Mouse (Mus musculus): ENCODE measurements around the gene Mrtfa. TPM values are rescaled to one million over a fixed set of nuclear protein-coding genes. Genes with fewer than 3 reads are reported as not detected.

Mrtfa gene
- polyA plus RNA-seq, 2 experiments = 3.4 to 4.8 TPM

GRCm38 (mm10) chr15:81219054-81219453, 28.5 kb upstream of the Mrtfa start:
- Histone ChIP-seq H3K4me2 (ENCODE audit: low read depth) (no peak overlapping the region), H3K9me3 (ENCODE audit: control insufficient read depth, low read length) (no peaks in the 10 kb centered on the region), H3K9ac (replicated peaks) (no peak overlapping the region), H3K36me3 (replicated peaks; ENCODE audit: control insufficient read depth, insufficient read depth, low read depth) (no peaks in the 10 kb centered on the region), H3K4me3 (ENCODE audit: insufficient read depth in 1 of 2, low read depth in 2 of 2, low read length in 2 of 2) (no peak overlapping the region), H3K27ac (no peak overlapping the region), H3K27me3 (ENCODE audit: control insufficient read depth, insufficient read depth, low read length) (no peaks in the 10 kb centered on the region), H3K4me1 (replicated peaks; ENCODE audit: control insufficient read depth in 2 of 2, insufficient read depth in 2 of 2, low read length in 1 of 2) (no peaks in the 10 kb centered on the region)
- DNase-seq (ENCODE audit: low read depth in 3 of 3, low spot score in 3 of 3) (no peak), ATAC-seq (ENCODE audit: insufficient read depth) (no peak)
- TF ChIP-seq EP300 (IDR thresholded peaks at IDR 0.05; ENCODE audit: low read depth) (no peak), CTCF (IDR thresholded peaks at IDR 0.05; ENCODE audit: low read depth) (no peak)
- 42% methylated on average over 6 of the region's 6 CpGs for WGBS (ENCODE audit: insufficient replicate concordance)

GRCm38 (mm10) chr15:81216906-81217653, 26.5 kb upstream of the Mrtfa start:
- TF ChIP-seq CTCF (IDR thresholded peaks at IDR 0.05; ENCODE audit: low read depth) = no peak
- no peak for TF ChIP-seq EP300 (IDR thresholded peaks at IDR 0.05; ENCODE audit: low read depth)
- WGBS (ENCODE audit: insufficient replicate concordance) = 69% methylated on average over 19 of the region's 19 CpGs
- Histone ChIP-seq H3K27me3 (ENCODE audit: control insufficient read depth, insufficient read depth, low read length) (no peaks in the 10 kb centered on the region), H3K9me3 (ENCODE audit: control insufficient read depth, low read length) (no peaks in the 10 kb centered on the region), H3K9ac (replicated peaks) (no peak overlapping the region), H3K4me2 (ENCODE audit: low read depth) (no peak overlapping the region), H3K36me3 (replicated peaks; ENCODE audit: control insufficient read depth, insufficient read depth, low read depth) (no peaks in the 10 kb centered on the region), H3K4me1 (replicated peaks; ENCODE audit: control insufficient read depth in 2 of 2, insufficient read depth in 2 of 2, low read length in 1 of 2) (no peaks in the 10 kb centered on the region), H3K27ac (no peak overlapping the region), H3K4me3 (ENCODE audit: insufficient read depth in 1 of 2, low read depth in 2 of 2, low read length in 2 of 2) (no peak overlapping the region)
- ATAC-seq (ENCODE audit: insufficient read depth) = no peak
- no peak for DNase-seq (ENCODE audit: low read depth in 3 of 3, low spot score in 3 of 3)

- Histone ChIP-seq H3K4me3 (ENCODE audit: insufficient read depth in 1 of 2, low read depth in 2 of 2, low read length in 2 of 2) (no peak overlapping the region), H3K9me3 (ENCODE audit: control insufficient read depth, low read length) (no peaks in the 10 kb centered on the region), H3K27me3 (ENCODE audit: control insufficient read depth, insufficient read depth, low read length) (no peaks in the 10 kb centered on the region), H3K9ac (replicated peaks) (no peak overlapping the region), H3K36me3 (replicated peaks; ENCODE audit: control insufficient read depth, insufficient read depth, low read depth) (no peaks in the 10 kb centered on the region), H3K27ac (no peak overlapping the region), H3K4me2 (ENCODE audit: low read depth) (no peak overlapping the region), H3K4me1 (replicated peaks; ENCODE audit: control insufficient read depth in 2 of 2, insufficient read depth in 2 of 2, low read length in 1 of 2) (no peaks in the 10 kb centered on the region)
- ATAC-seq (ENCODE audit: insufficient read depth) = no peak
- no peak for TF ChIP-seq EP300 (IDR thresholded peaks at IDR 0.05; ENCODE audit: low read depth)
- TF ChIP-seq CTCF (IDR thresholded peaks at IDR 0.05; ENCODE audit: low read depth) = no peak
- no peak for DNase-seq (ENCODE audit: low read depth in 3 of 3, low spot score in 3 of 3)
- WGBS (ENCODE audit: insufficient replicate concordance) = 72% methylated on average over 15 of the region's 15 CpGs
Measured at GRCm38 (mm10) chr15:81212976-81213375, 22.4 kb upstream of the Mrtfa start.

GRCm38 (mm10) chr15:81210496-81210895, 19.9 kb upstream of the Mrtfa start:
- DNase-seq (ENCODE audit: low read depth in 3 of 3, low spot score in 3 of 3) (no peak), ATAC-seq (ENCODE audit: insufficient read depth) (no peak)
- H3K9me3 ChIP-seq (ENCODE audit: control insufficient read depth, low read length) = no peaks in the 10 kb centered on the region
- H3K36me3 ChIP-seq (replicated peaks; ENCODE audit: control insufficient read depth, insufficient read depth, low read depth) = no peaks in the 10 kb centered on the region
- no peak for TF ChIP-seq EP300 (IDR thresholded peaks at IDR 0.05; ENCODE audit: low read depth)
- TF ChIP-seq CTCF (IDR thresholded peaks at IDR 0.05; ENCODE audit: low read depth) = no peak
- no peak overlapping the region for H3K27ac ChIP-seq
- no peak overlapping the region for H3K4me2 ChIP-seq (ENCODE audit: low read depth)
- H3K4me3 ChIP-seq (ENCODE audit: insufficient read depth in 1 of 2, low read depth in 2 of 2, low read length in 2 of 2) = no peak overlapping the region
- 32% methylated on average over 5 of the region's 5 CpGs for WGBS (ENCODE audit: insufficient replicate concordance)
- H3K27me3 ChIP-seq (ENCODE audit: control insufficient read depth, insufficient read depth, low read length) = no peaks in the 10 kb centered on the region
- no peak overlapping the region for H3K9ac ChIP-seq (replicated peaks)
- H3K4me1 ChIP-seq (replicated peaks; ENCODE audit: control insufficient read depth in 2 of 2, insufficient read depth in 2 of 2, low read length in 1 of 2) = no peaks in the 10 kb centered on the region

GRCm38 (mm10) chr15:81202462-81202861, 11.9 kb upstream of the Mrtfa start:
- no peak for DNase-seq (ENCODE audit: low read depth in 3 of 3, low spot score in 3 of 3)
- peaks cover 0 to 3% of the 10 kb centered on the region in 2 experiments; a peak in 2 of 4 replicates for H3K4me1 ChIP-seq (replicated peaks; ENCODE audit: control insufficient read depth in 2 of 2, insufficient read depth in 2 of 2, low read length in 1 of 2)
- ATAC-seq (ENCODE audit: insufficient read depth) = no peak
- TF ChIP-seq CTCF (IDR thresholded peaks at IDR 0.05; ENCODE audit: low read depth) (no peak), EP300 (IDR thresholded peaks at IDR 0.05; ENCODE audit: low read depth) (no peak)
- H3K9ac ChIP-seq (replicated peaks) = no peak overlapping the region
- H3K4me2 ChIP-seq (ENCODE audit: low read depth) = no peak overlapping the region
- H3K9me3 ChIP-seq (ENCODE audit: control insufficient read depth, low read length) = no peaks in the 10 kb centered on the region
- H3K4me3 ChIP-seq (ENCODE audit: insufficient read depth in 1 of 2, low read depth in 2 of 2, low read length in 2 of 2) = no peak overlapping the region
- WGBS (ENCODE audit: insufficient replicate concordance) = 70% methylated on average over 5 of the region's 5 CpGs
- H3K27ac ChIP-seq = no peak overlapping the region
- no peaks in the 10 kb centered on the region for H3K36me3 ChIP-seq (replicated peaks; ENCODE audit: control insufficient read depth, insufficient read depth, low read depth)
- no peaks in the 10 kb centered on the region for H3K27me3 ChIP-seq (ENCODE audit: control insufficient read depth, insufficient read depth, low read length)

All from liver, embryonic 14.5 days (tissue).